Mouse (Mus musculus) neural tube, embryonic 15.5 days (tissue): Measurements from ENCODE around the gene Gm20814. TPM values are rescaled to one million over a fixed set of nuclear protein-coding genes. Genes with fewer than 3 reads are reported as not detected.
"Not testable (repeated sequence)": the region's sequence is repeated elsewhere in the genome, so short reads cannot be mapped to it uniquely, and the experiment has no call there.

Source experiments
- ATAC-seq: fragments of 200-750 bp; cut with Nextera tagmentation; 2 replicates; pipeline ENCODE4 v1.8.0; 2017; ENCODE audit warnings: mild to moderate bottlenecking, moderate TSS enrichment, moderate library complexity; ENCODE audit not compliant: low FRiP score
- H3K27ac ChIP-seq: fragments of 300-500 bp; sonication (generic); replicated peaks from 2 replicates; pipeline ENCODE4 v1.5.1; 2015; ENCODE audit warnings: mild to moderate bottlenecking, inconsistent platforms
- H3K27me3 ChIP-seq: fragments of 300-500 bp; sonication (generic); replicated peaks from 2 replicates; pipeline ENCODE4 v1.6.1; 2015; ENCODE audit warnings: inconsistent platforms
- H3K36me3 ChIP-seq: fragments of 300-500 bp; sonication (generic); 2 replicates; pipeline ENCODE4 v1.6.1; 2015; ENCODE audit warnings: inconsistent platforms
- H3K4me1 ChIP-seq: fragments of 300-500 bp; sonication (generic); 2 replicates; pipeline ENCODE4 v1.6.1; 2015; ENCODE audit warnings: inconsistent platforms
- H3K4me2 ChIP-seq: fragments of 300-500 bp; sonication (generic); 2 replicates; pipeline ENCODE4 v1.6.1; 2015; ENCODE audit warnings: inconsistent platforms, mild to moderate bottlenecking, moderate library complexity
- H3K4me3 ChIP-seq: fragments of 300-500 bp; sonication (generic); replicated peaks from 2 replicates; pipeline ENCODE4 v1.5.1; 2015; ENCODE audit warnings: mild to moderate bottlenecking, inconsistent platforms
- H3K9ac ChIP-seq: fragments of 300-500 bp; sonication (generic); replicated peaks from 2 replicates; pipeline ENCODE4 v1.6.1; 2015; ENCODE audit warnings: mild to moderate bottlenecking, inconsistent platforms
- H3K9me3 ChIP-seq: fragments of 300-500 bp; sonication (generic); replicated peaks from 2 replicates; pipeline ENCODE4 v1.6.1; 2016; ENCODE audit warnings: inconsistent platforms
- WGBS: fragments of 180-500 bp; shearing (Covaris S2); methylation state at CpG from one replicate; pipeline ENCODE4 v1.1.7; 2015; ENCODE audit warnings: mixed read lengths; 5-methylcytosine and 5-hydroxymethylcytosine counted together
- polyA plus RNA-seq: library from polyadenylated mRNA; unstranded; fragments of >200 nt; fragmentation: Nextera tagmentation; extraction: Ambion mirVana; gene quantifications from 2 replicates; pipeline ENCODE4 v1.2.1, GENCODE M21; 2015

Gm20814 gene
- not detected in 2 replicates for polyA plus RNA-seq

GRCm38 (mm10) chrY:75195556-75195955, at the start of gene Gm20814:
TSS of gene Gm20814 (plus strand) at chrY:75195856.
- not testable (repeated sequence) for H3K4me2 ChIP-seq, H3K9ac ChIP-seq, H3K27ac ChIP-seq, ATAC-seq, H3K9me3 ChIP-seq, H3K36me3 ChIP-seq, H3K4me3 ChIP-seq, H3K27me3 ChIP-seq, H3K4me1 ChIP-seq
- no CpG with 5 or more reads among the region's 6 CpGs for WGBS
